Mouse (Mus musculus) kidney, embryonic 16.5 days (tissue): ENCODE measurements around the gene Rpl36a. TPM values are rescaled to one million over a fixed set of nuclear protein-coding genes. Genes with fewer than 3 reads are reported as not detected.
A peak's percentile ranks its signal among the peaks of the same experiment; 100 is the strongest.

Experiments
- ATAC-seq: fragments of 200-750 bp; cut with Nextera tagmentation; 2 replicates; pipeline ENCODE4 v1.8.0; 2017; ENCODE audit warnings: moderate TSS enrichment; ENCODE audit not compliant: low FRiP score, low TSS enrichment
- H3K27ac ChIP-seq: fragments of 300-500 bp; sonication (generic); 2 replicates; pipeline ENCODE4 v1.5.1; 2014; ENCODE audit warnings: low read length
- H3K27me3 ChIP-seq: fragments of 300-500 bp; sonication (generic); 2 replicates; pipeline ENCODE4 v1.6.1; 2014; ENCODE audit warnings: low read length, control low read depth, mixed read lengths; ENCODE audit not compliant: insufficient read depth
- H3K36me3 ChIP-seq: fragments of 300-500 bp; sonication (generic); 2 replicates; pipeline ENCODE4 v1.6.1; 2014; ENCODE audit warnings: low read length, control low read depth, mixed read lengths; ENCODE audit not compliant: insufficient read depth
- H3K4me1 ChIP-seq: fragments of 300-500 bp; sonication (generic); 2 replicates; pipeline ENCODE4 v1.6.1; 2014; ENCODE audit warnings: low read length, control low read depth, mixed read lengths; ENCODE audit not compliant: insufficient read depth
- H3K4me2 ChIP-seq: fragments of 300-500 bp; sonication (generic); replicated peaks from 2 replicates; pipeline ENCODE4 v1.6.1; 2014; ENCODE audit warnings: low read depth, low read length
- H3K4me3 ChIP-seq: fragments of 300-500 bp; sonication (generic); 2 replicates; pipeline ENCODE4 v1.5.1; 2014; ENCODE audit warnings: mild to moderate bottlenecking, low read length
- H3K9ac ChIP-seq: fragments of 300-500 bp; sonication (generic); replicated peaks from 2 replicates; pipeline ENCODE4 v1.6.1; 2014; ENCODE audit warnings: low read length
- H3K9me3 ChIP-seq: fragments of 300-500 bp; sonication (generic); 2 replicates; pipeline ENCODE4 v1.6.1; 2016; ENCODE audit warnings: low read length, control low read depth
- WGBS: fragments of 180-500 bp; shearing (Covaris S2); extraction: QIAGEN DNeasy Blood & Tissue Kit; methylation state at CpG from one replicate; pipeline ENCODE4 v1.1.7; 2014; 5-methylcytosine and 5-hydroxymethylcytosine counted together
- polyA plus RNA-seq: library from polyadenylated mRNA; unstranded; fragments of >200 nt; fragmentation: Nextera tagmentation; extraction: Ambion mirVana; gene quantifications from 2 replicates; pipeline ENCODE4 v1.2.1, GENCODE M21; 2015

Rpl36a gene
- polyA plus RNA-seq, 1 experiment from 2014 or later: 332 TPM

DNA sequence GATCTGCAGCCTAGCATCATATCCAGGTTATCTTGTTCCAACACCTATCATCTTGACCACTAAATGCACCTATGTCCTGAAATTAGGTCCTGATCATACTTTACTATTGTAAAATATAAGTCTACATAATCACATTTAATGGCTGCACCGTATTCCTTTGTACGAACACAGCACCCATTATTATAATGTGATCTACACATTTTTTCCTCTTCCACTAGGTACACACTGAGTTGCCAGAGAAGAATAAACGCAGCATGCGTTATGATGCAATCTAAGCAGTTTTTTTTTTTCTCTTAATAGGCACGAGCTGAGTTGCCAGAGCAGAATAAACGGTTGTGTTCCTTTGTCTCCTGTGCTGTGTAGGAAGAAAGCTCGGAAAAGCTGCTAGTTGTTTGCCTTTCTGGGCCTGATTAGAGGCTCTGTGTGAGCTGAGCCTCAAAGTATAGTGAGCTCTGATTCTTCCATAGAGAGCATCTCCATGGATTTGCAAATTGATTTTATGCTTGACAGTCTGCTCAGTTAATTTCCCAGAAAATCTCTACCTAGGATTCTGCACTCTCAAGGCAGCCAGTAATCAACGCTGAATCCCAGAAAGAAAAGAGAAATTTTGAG is 34.9 kb downstream of the Rpl36a start:
- Histone ChIP-seq H3K4me1 (no peaks in the 10 kb centered on the region), H3K4me2 (no peak overlapping the region), H3K27me3 (peaks cover 7% of the 10 kb centered on the region; the same call in 1 of the 2 replicates), H3K36me3 (no peaks in the 10 kb centered on the region), H3K4me3 (no peak overlapping the region), H3K9ac (no peak overlapping the region), H3K27ac (no peak overlapping the region), H3K9me3 (no peaks in the 10 kb centered on the region)
- ATAC-seq: no peak
- 72% methylated on average over 8 of the region's 8 CpGs for WGBS

DNA sequence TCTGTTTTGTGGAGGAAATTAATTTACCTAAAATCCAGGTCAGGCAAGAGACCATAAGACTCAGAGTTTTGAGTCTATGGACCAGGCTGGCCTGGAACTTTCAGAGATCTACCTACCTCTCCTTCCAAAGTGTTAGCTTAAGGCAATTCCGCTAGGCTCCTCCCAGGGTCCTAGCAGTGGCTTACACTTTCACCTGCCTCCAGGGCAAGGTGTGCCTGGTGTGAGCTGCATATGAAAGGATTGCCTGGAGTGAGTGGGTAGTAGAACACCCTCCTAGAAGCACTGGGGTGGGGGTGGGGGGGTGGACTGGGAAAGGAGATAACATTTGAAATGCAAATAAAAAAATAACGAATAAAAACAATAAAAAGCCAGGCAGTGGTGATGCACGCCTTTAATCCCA is 36.2 kb downstream of the Rpl36a start:
- Histone ChIP-seq H3K36me3 (no peaks in the 10 kb centered on the region), H3K9ac (no peak overlapping the region), H3K27me3 (peaks cover 7% of the 10 kb centered on the region; the same call in 1 of the 2 replicates), H3K4me3 (no peak overlapping the region), H3K4me2 (no peak overlapping the region), H3K4me1 (no peaks in the 10 kb centered on the region), H3K27ac (no peak overlapping the region), H3K9me3 (no peaks in the 10 kb centered on the region)
- WGBS: 74% methylated on average over 3 of the region's 3 CpGs
- no peak for ATAC-seq

DNA sequence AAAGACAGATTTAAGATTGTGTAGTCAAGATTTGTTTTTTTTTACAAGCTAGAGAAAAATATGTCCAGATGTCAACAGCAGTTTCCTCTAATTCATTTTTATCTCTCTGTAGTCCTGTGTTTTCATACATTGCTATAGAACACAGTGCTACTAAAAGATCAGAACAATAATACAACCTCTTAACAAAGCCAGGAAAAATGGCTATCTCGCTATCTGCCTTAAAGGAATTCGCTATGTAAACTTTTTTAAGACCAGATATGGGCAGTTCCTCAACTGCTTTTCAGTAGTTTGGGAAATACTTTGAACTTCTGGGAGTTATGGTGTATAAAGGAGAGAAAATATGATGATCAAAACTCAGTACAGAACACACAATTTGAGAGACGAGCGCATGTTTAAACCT is 37.9 kb downstream of the Rpl36a start:
- no peak overlapping the region for H3K4me2 ChIP-seq
- H3K9ac ChIP-seq: no peak overlapping the region
- H3K4me3 ChIP-seq: no peak overlapping the region
- H3K9me3 ChIP-seq: no peaks in the 10 kb centered on the region
- no peaks in the 10 kb centered on the region for H3K36me3 ChIP-seq
- WGBS: 67% methylated on average over 4 of the region's 4 CpGs
- H3K27me3 ChIP-seq: peaks cover 7% of the 10 kb centered on the region; the same call in 1 of the 2 replicates
- no peak for ATAC-seq
- no peak overlapping the region for H3K27ac ChIP-seq
- no peaks in the 10 kb centered on the region for H3K4me1 ChIP-seq

DNA sequence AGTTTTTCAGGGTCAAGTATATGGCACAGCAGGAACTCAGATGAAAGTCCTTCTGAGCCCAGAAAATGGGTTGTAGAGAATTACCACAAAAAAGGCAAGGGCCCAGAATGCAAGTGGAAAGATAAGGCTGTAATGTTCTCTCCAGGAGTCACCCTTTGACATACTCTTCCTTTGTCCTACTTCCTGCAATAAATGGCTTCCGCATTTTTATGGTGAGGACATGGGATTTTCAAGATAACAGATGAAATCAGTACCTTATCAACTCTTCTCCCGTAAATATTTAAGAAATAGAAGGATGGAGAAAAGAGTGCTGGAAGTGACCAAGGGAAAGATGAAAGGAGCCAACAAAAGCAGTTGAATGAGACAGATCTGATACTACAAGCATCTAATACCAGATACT is 42.7 kb downstream of the Rpl36a start:
- H3K4me2 ChIP-seq: no peak overlapping the region
- H3K27ac ChIP-seq: no peak overlapping the region
- WGBS: 53% methylated on average over 2 of the region's 2 CpGs
- no peak for ATAC-seq
- no peaks in the 10 kb centered on the region; the same call in 1 of the 2 replicates for H3K27me3 ChIP-seq
- no peaks in the 10 kb centered on the region for H3K36me3 ChIP-seq
- H3K4me1 ChIP-seq: no peaks in the 10 kb centered on the region
- no peak overlapping the region for H3K4me3 ChIP-seq
- no peaks in the 10 kb centered on the region for H3K9me3 ChIP-seq
- H3K9ac ChIP-seq: no peak overlapping the region

DNA sequence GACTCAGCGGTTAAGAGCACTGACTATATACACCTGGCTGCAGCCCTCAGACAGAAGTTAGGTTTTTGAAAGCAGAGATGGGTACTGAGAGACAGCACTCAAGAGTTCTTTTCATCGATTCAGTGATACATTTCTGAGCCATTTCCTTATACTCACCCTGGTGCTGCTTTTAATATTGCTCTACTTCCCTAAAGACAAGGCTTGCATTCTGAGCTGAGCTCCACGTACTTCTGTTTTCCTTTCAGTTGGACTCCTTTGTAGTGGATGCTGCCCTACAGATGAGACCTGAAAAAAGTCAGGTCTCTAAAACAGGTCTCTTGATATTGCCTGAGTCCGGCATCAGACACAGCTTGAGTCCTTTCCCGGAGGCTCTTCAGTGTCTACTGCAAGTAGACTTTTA is 47.3 kb downstream of the Rpl36a start:
- Histone ChIP-seq H3K9ac (no peak overlapping the region), H3K36me3 (no peaks in the 10 kb centered on the region), H3K4me1 (no peaks in the 10 kb centered on the region), H3K27ac (no peak overlapping the region), H3K4me2 (no peak overlapping the region), H3K4me3 (no peak overlapping the region), H3K27me3 (no peaks in the 10 kb centered on the region; the same call in 1 of the 2 replicates), H3K9me3 (no peaks in the 10 kb centered on the region)
- ATAC-seq: no peak
- WGBS: 92% methylated on average over 5 of the region's 5 CpGs

DNA sequence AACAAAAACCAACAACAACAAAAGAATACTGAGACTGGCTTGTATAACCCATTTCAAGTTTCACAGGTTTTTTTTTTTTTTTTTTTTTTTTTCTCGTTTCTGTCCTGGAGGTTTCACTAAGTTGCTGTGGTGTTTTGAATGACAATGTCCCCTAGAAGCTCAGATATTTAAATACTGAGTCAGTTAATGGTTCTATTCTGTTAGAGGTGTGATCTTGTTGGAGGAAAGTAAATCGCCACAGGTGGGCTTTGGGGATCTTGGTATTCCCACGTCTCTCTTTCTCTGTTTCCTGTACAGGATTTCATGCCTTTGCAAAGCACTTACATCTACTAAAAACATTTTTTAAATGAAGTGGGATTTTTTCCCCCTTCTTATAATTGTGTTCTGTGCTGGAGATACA is 49.7 kb downstream of the Rpl36a start:
- no peaks in the 10 kb centered on the region for H3K9me3 ChIP-seq
- ATAC-seq: no peak
- H3K4me2 ChIP-seq: no peak overlapping the region
- no peak overlapping the region for H3K4me3 ChIP-seq
- no peak overlapping the region for H3K9ac ChIP-seq
- no peaks in the 10 kb centered on the region for H3K4me1 ChIP-seq
- H3K27me3 ChIP-seq: no peaks in the 10 kb centered on the region; the same call in 1 of the 2 replicates
- WGBS: 51% methylated on average over 3 of the region's 3 CpGs
- no peaks in the 10 kb centered on the region for H3K36me3 ChIP-seq
- no peak overlapping the region for H3K27ac ChIP-seq

DNA sequence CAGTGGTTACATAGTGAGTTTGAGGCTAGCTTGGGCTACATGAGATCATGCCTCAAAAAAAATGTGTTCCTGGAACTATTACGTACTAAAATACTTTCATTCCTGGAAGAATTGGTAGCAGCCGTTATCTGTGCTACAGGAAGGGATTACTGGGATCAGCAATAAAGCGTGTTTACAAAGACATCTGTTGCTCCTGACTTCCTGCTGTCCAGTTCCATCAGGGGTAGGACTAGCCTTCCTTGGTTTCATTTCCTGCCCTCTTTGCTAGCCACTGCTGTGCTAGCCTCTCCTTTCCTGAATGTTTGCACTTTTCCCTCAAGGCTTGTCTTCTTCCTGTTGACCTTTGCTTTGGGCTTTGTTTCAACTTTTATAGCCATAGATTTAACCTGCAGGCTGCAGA is 50.4 kb downstream of the Rpl36a start:
- 0 out of 2 replicates have a peak overlapping the region, but pooled peaks have one; percentile 24 for H3K27ac ChIP-seq
- no peak for ATAC-seq
- no peak overlapping the region for H3K4me2 ChIP-seq
- no peak overlapping the region for H3K4me3 ChIP-seq
- 64% methylated on average over 3 of the region's 3 CpGs for WGBS
- no peaks in the 10 kb centered on the region for H3K4me1 ChIP-seq
- no peak overlapping the region for H3K9ac ChIP-seq
- no peaks in the 10 kb centered on the region for H3K36me3 ChIP-seq
- H3K27me3 ChIP-seq: no peaks in the 10 kb centered on the region; the same call in 1 of the 2 replicates
- H3K9me3 ChIP-seq: no peaks in the 10 kb centered on the region

Other genes with a start within 250 kb of the Rpl36a start
- 0.57 and 0.84 TPM in 2 replicates for gene Drp2, start 181.1 kb upstream of the Rpl36a start, polyA plus RNA-seq
- 0.07 and 0.10 TPM in 2 replicates for gene Taf7l, start 109.2 kb upstream of the Rpl36a start, polyA plus RNA-seq
- 83.4 and 95.3 TPM in 2 replicates for gene Timm8a1, start 43.8 kb upstream of the Rpl36a start, polyA plus RNA-seq
- gene Btk, start 2.1 kb upstream of the Rpl36a start, polyA plus RNA-seq: 0.94 and 1.0 TPM in 2 replicates
- 5.2 and 7.0 TPM in 2 replicates for gene Gla, start 15.5 kb downstream of the Rpl36a start, polyA plus RNA-seq
- gene Hnrnph2, start 15.5 kb downstream of the Rpl36a start, polyA plus RNA-seq: 168 and 172 TPM in 2 replicates
- gene Armcx4, start 100.9 kb downstream of the Rpl36a start, polyA plus RNA-seq: 4.0 and 4.4 TPM in 2 replicates
- 53.4 and 59.0 TPM in 2 replicates for gene Armcx1, start 132.3 kb downstream of the Rpl36a start, polyA plus RNA-seq
- gene Armcx6, start 165.8 kb downstream of the Rpl36a start, polyA plus RNA-seq: 22.0 and 22.6 TPM in 2 replicates
- gene Armcx3, start 170.9 kb downstream of the Rpl36a start, polyA plus RNA-seq: 66.0 and 70.6 TPM in 2 replicates
- gene Armcx2, start 223.6 kb downstream of the Rpl36a start, polyA plus RNA-seq: 75.9 and 83.6 TPM in 2 replicates